Mouse (Mus musculus): ENCODE data around the gene Slc5a5. TPM values are rescaled to one million over a fixed set of nuclear protein-coding genes. Genes with fewer than 3 reads are reported as not detected.

Gene Slc5a5
- polyA plus RNA-seq, 1 experiment, result 1.4 TPM

DNA sequence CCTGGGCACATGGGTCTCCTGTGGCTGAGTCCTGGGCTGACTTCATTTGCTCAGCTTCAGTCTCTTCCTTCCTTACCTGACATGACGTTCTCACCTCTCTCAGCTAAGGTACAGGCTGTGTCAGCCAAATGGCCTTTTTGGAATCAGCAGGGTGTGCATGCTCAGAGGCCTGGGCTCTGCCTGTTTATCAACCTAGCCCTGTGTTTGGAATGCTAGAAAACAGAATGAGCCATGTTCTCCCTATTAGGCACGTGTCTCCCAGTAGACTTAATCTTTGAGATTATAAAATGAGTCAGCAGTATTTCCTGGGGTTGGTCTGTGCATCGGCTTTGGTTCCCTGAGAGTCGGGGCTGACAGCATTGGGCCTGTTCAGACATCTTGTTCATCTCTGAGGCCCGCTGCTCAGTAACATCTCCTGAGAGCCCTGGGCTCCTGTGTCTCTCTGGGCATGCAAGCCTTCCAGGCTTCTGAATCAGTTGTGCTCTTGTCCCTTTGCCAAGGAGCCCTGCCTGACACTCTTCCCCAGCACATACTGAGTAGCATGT is 36.3 kb upstream of the Slc5a5 start:
- Histone ChIP-seq H3K27me3 (ENCODE audit: control insufficient read depth, insufficient read depth, low read length) (no peaks in the 10 kb centered on the region), H3K4me1 (replicated peaks; ENCODE audit: control insufficient read depth, insufficient read depth, low read length) (no peaks in the 10 kb centered on the region), H3K36me3 (ENCODE audit: control insufficient read depth, insufficient read depth, low read length) (no peaks in the 10 kb centered on the region), H3K4me3 (ENCODE audit: control insufficient read depth, insufficient read depth, low read length) (no peak overlapping the region), H3K27ac (ENCODE audit: control insufficient read depth, insufficient read depth, low read length) (no peak overlapping the region)
- 57% methylated on average over 5 of the region's 5 CpGs for WGBS
- no peak for DNase-seq
- no peak for TF ChIP-seq CTCF (IDR thresholded peaks at IDR 0.05; ENCODE audit: borderline replicate concordance, control insufficient read depth, extremely low read depth, insufficient read depth, low read length, poor library complexity)
- no peak for TF ChIP-seq POLR2A (IDR thresholded peaks at IDR 0.05; ENCODE audit: control insufficient read depth, extremely low read depth, insufficient read depth, low read length, poor library complexity)

DNA sequence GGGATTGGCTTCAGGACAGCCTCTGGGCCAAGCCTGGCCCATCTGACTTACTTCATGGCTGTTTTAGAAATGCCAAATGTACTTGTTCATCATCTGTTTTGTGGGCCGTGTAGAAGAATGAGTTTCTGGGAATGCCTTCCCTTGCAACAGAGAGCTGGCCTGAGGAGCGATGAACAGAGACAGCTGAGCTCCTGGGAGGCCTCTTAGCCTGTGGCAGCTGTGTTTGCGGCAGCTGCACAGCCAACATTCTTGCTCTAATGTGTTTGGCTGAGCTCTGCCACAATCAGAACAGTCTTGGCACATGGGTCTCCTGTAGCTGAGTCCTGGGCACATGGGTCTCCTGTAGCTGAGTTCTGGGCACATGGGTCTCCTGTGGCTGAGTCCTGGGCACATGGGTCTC is 35.5 kb upstream of the Slc5a5 start:
- H3K4me1 ChIP-seq (replicated peaks; ENCODE audit: control insufficient read depth, insufficient read depth, low read length), result no peaks in the 10 kb centered on the region
- 99% methylated on average over 3 of the region's 3 CpGs for WGBS
- H3K27me3 ChIP-seq (ENCODE audit: control insufficient read depth, insufficient read depth, low read length), result no peaks in the 10 kb centered on the region
- H3K36me3 ChIP-seq (ENCODE audit: control insufficient read depth, insufficient read depth, low read length), result no peaks in the 10 kb centered on the region
- no peak for DNase-seq
- H3K4me3 ChIP-seq (ENCODE audit: control insufficient read depth, insufficient read depth, low read length), result no peak overlapping the region
- no peak overlapping the region for H3K27ac ChIP-seq (ENCODE audit: control insufficient read depth, insufficient read depth, low read length)
- TF ChIP-seq CTCF (IDR thresholded peaks at IDR 0.05; ENCODE audit: borderline replicate concordance, control insufficient read depth, extremely low read depth, insufficient read depth, low read length, poor library complexity) (no peak), POLR2A (IDR thresholded peaks at IDR 0.05; ENCODE audit: control insufficient read depth, extremely low read depth, insufficient read depth, low read length, poor library complexity) (no peak)

DNA sequence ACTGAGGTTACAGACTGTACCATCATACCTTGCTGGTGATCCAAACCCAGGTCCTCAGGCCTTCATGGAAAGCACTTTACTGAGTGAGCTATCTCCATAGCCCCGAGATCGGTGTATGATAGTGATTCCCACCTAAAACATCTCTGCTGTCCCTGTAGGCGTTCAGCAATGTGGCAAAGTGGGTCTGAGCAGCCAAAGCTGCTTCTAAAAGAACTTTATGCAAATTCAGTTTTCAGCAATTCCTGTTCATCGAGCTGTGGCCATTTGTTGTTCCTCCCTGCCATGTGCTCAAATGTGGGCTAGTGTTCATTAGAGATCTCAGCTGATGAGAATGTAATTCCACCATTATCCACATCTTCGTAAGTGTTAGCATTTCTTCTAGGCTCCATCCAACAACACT is 33.8 kb upstream of the Slc5a5 start:
- Histone ChIP-seq H3K36me3 (ENCODE audit: control insufficient read depth, insufficient read depth, low read length) (no peaks in the 10 kb centered on the region), H3K4me3 (ENCODE audit: control insufficient read depth, insufficient read depth, low read length) (no peak overlapping the region), H3K27me3 (ENCODE audit: control insufficient read depth, insufficient read depth, low read length) (no peaks in the 10 kb centered on the region), H3K4me1 (replicated peaks; ENCODE audit: control insufficient read depth, insufficient read depth, low read length) (no peaks in the 10 kb centered on the region), H3K27ac (ENCODE audit: control insufficient read depth, insufficient read depth, low read length) (no peak overlapping the region)
- TF ChIP-seq POLR2A (IDR thresholded peaks at IDR 0.05; ENCODE audit: control insufficient read depth, extremely low read depth, insufficient read depth, low read length, poor library complexity) (no peak), CTCF (IDR thresholded peaks at IDR 0.05; ENCODE audit: borderline replicate concordance, control insufficient read depth, extremely low read depth, insufficient read depth, low read length, poor library complexity) (no peak)
- DNase-seq, result no peak
- 91% methylated on average over 5 of the region's 5 CpGs for WGBS

DNA sequence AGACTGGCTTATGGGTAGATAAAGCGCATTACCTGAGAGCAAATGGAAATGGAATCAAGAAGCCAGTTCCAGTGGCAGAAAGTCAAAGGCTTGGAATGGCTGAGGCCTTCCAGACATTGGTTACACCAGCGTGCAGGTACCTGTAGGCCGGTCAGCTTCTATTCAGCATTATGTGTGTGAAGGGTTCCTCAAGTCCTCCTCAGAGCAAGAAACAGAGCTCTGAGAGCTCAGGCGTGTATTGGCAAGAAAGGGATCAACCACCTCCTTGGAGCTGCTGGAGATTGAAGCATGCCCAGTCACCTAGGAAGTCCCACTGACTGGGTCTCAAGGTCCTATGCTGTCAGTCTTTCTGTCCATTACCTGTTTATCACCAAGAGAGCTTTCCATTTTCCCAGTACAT is 33.2 kb upstream of the Slc5a5 start:
- Histone ChIP-seq H3K36me3 (ENCODE audit: control insufficient read depth, insufficient read depth, low read length) (no peaks in the 10 kb centered on the region), H3K27me3 (ENCODE audit: control insufficient read depth, insufficient read depth, low read length) (no peaks in the 10 kb centered on the region), H3K27ac (ENCODE audit: control insufficient read depth, insufficient read depth, low read length) (no peak overlapping the region), H3K4me3 (ENCODE audit: control insufficient read depth, insufficient read depth, low read length) (no peak overlapping the region), H3K4me1 (replicated peaks; ENCODE audit: control insufficient read depth, insufficient read depth, low read length) (no peaks in the 10 kb centered on the region)
- no peak for DNase-seq
- 95% methylated on average over 4 of the region's 4 CpGs for WGBS
- TF ChIP-seq CTCF (IDR thresholded peaks at IDR 0.05; ENCODE audit: borderline replicate concordance, control insufficient read depth, extremely low read depth, insufficient read depth, low read length, poor library complexity) (no peak), POLR2A (IDR thresholded peaks at IDR 0.05; ENCODE audit: control insufficient read depth, extremely low read depth, insufficient read depth, low read length, poor library complexity) (no peak)

DNA sequence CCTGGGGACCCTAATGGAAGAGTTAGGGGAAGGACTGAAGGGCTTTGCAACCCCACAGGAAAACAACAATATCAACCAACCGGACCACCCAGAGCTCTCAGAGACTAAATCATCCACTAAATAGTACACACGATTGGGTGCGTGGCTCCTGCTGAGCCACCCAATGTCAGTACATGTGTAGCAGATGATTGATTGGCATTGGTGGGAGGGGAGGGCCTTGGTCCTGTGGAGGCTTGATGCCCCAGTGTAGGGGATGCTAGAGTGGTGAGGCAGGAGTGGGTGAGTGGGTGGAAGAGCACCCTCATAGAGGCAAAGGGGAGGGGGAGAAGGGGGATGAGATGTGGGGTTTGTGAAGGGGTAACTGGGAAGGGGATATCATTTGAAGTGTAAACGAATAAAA is 31.6 kb upstream of the Slc5a5 start:
- TF ChIP-seq CTCF (IDR thresholded peaks at IDR 0.05; ENCODE audit: borderline replicate concordance, control insufficient read depth, extremely low read depth, insufficient read depth, low read length, poor library complexity) (no peak), POLR2A (IDR thresholded peaks at IDR 0.05; ENCODE audit: control insufficient read depth, extremely low read depth, insufficient read depth, low read length, poor library complexity) (no peak)
- Histone ChIP-seq H3K27ac (ENCODE audit: control insufficient read depth, insufficient read depth, low read length) (no peak overlapping the region), H3K4me1 (replicated peaks; ENCODE audit: control insufficient read depth, insufficient read depth, low read length) (no peaks in the 10 kb centered on the region), H3K27me3 (ENCODE audit: control insufficient read depth, insufficient read depth, low read length) (no peaks in the 10 kb centered on the region), H3K36me3 (ENCODE audit: control insufficient read depth, insufficient read depth, low read length) (no peaks in the 10 kb centered on the region), H3K4me3 (ENCODE audit: control insufficient read depth, insufficient read depth, low read length) (no peak overlapping the region)
- DNase-seq, result no peak
- 94% methylated on average over 4 of the region's 4 CpGs for WGBS

DNA sequence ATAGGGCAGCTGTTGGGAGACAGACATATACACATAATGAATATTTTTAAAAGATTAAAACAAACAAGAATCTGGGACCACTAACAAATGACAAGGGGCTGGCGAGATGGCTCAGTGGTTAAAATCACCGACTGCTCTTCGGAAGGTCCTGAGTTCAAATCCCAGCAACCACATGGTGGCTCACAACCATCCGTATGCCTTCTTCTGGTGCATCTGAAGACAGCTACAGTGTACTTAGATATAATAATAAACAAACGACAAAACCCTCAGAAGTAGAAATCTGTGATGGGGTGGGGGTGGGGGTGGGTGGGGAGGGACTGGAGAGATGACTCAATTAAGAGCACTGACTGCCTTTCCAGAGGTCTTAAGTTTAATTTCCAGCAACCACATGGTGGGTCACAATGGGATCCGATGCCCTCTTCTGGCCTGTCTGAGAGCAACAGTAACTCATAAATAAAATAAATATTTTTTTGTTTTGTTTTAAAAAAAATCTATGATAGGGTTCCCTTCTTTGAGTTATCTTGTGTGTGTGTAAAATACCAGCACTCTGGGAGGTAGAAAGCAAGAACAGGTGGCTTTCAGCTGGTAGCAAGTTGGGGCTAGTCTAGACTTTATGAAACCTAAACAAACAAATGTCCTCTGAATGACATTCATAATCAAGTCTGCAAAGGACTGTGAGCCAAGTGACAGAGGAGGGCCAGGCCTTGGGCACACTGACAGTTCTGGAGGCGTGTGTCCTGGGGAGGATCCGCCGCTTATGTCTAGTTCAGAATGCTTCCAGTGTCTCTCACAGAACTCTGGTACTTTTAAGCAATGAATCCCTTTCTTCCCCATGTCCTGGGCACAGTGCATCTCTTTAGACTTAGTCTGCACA is 27.7 kb upstream of the Slc5a5 start:
- Histone ChIP-seq H3K27me3 (ENCODE audit: control insufficient read depth, insufficient read depth, low read length) (no peaks in the 10 kb centered on the region), H3K4me3 (ENCODE audit: control insufficient read depth, insufficient read depth, low read length) (no peak overlapping the region), H3K4me1 (replicated peaks; ENCODE audit: control insufficient read depth, insufficient read depth, low read length) (no peaks in the 10 kb centered on the region), H3K36me3 (ENCODE audit: control insufficient read depth, insufficient read depth, low read length) (peaks cover 4% of the 10 kb centered on the region; the same call in 1 of the 2 replicates), H3K27ac (ENCODE audit: control insufficient read depth, insufficient read depth, low read length) (no peak overlapping the region)
- no peak for DNase-seq
- TF ChIP-seq CTCF (IDR thresholded peaks at IDR 0.05; ENCODE audit: borderline replicate concordance, control insufficient read depth, extremely low read depth, insufficient read depth, low read length, poor library complexity), result no peak
- TF ChIP-seq POLR2A (IDR thresholded peaks at IDR 0.05; ENCODE audit: control insufficient read depth, extremely low read depth, insufficient read depth, low read length, poor library complexity), result no peak
- 89% methylated on average over 9 of the region's 9 CpGs for WGBS

Data from thymus, adult 2 months (tissue).